Mouse (Mus musculus) megakaryocyte, adult 5-6 weeks (primary cell): ENCODE results near the gene Atrnl1. TPM values are rescaled to one million over a fixed set of nuclear protein-coding genes. Genes with fewer than 3 reads are reported as not detected.
A peak's percentile ranks its signal among the peaks of the same experiment; 100 is the strongest.

ENCODE experiments used
- ATAC-seq: 2 replicates; pipeline ENCODE4 v1.8.0; 2016; ENCODE audit warnings: mild to moderate bottlenecking, inconsistent platforms; ENCODE audit not compliant: poor library complexity, severe bottlenecking
- total RNA-seq, 2 experiments: library from RNA; stranded (forward) in 1 of 2; stranded (reverse) in 1 of 2; fragments of 153-499, 151-499 nt in 1 of 2; fragments of 221-1000, 200-1000 nt in 1 of 2; gene quantifications; 2 replicates each; pipeline versions ENCODE4 v1.2.3 to v1.2.4; 2015 to 2017

Gene Atrnl1
- total RNA-seq, 2 experiments from 2014 or later: 29.6 to 39.2 TPM

- no peak for ATAC-seq
Measured at GRCm38 (mm10) chr19:57958726-57959125, 347.9 kb downstream of the Atrnl1 start.

DNA sequence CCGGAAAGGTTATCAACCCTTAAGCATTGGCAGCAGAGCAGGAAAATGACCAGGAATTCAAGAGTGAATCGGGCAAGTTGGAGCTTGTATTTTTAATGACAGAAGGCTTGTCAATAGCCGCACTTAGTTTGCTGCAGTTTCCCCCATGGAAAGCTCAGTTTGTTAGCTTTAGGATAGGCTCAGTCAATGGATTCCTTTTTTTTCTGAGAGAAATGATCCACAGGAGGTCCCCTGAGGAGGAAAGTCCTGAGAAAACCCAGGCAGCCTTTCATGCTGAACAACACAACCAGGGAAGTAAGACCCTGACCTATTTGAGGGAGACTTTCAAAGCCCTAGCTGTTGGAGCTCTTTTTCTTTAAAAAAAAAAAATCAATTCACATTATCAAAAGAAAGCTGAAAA lies 350.5 kb downstream of the Atrnl1 start:
- no peak for ATAC-seq

DNA sequence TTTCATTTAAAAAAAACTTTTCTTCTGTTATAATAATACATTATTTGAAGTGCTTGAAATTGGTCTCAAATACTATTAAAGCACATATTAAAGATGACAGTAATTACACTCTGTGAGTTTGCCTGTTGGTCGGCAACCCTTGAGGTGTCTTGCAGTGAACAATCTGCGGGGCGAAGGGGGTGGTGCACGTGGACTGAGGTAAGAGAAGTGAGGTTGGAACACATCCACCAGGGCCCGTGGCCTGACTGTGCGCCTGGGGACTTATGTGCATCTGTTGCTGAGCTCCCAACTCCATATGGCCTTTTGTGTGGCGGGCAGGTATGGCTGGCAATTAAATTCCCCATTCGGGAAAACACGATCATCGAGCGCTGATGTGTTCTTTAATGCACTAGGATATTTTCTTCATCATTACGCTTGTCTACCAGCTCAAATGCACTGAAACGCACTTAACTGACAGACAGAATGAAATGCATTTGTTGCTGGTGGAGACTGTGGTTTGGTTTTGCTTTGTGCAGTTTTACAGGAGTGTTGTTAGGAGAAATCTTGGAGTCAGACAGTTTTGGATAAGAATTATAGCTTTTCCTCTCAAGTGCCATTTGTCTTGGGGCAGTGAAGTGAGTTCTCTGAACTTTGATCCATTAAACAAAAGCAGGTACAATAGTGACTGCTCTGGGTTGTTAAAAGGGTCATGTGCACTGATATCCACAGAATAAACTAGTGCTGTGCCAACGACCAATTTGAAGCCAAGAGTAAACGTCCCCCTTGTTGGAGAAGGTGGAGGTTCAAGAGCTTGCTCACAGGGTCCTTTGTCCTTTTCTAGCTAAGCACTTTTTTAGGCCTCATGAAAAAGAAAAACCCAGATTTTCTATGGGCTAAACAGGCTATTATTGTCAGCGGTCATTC lies 351.2 kb downstream of the Atrnl1 start:
- ATAC-seq: no peak

GRCm38 (mm10) chr19:57963874-57964273 lies 353.0 kb downstream of the Atrnl1 start:
- no peak for ATAC-seq

DNA sequence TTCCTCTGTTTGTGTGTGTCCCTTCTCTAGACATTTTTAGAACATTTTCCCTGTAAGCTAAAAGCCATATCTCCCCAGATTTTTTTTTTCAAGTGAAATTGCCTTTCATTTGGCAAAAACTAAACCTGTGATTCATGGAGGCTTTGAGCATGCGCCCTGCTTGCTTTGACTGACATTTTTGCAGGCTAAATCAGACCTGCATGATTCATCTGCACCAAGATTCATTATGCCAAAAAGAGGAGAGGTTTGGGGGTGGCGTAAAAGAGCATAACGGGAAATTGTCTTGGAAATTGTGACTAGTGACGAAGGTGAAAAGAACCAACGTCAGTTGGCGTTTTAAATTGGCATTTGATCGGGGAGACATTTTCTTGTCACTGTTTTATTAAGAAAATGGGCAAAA lies 358.9 kb downstream of the Atrnl1 start:
- no peak for ATAC-seq

- no peak for ATAC-seq
Measured at GRCm38 (mm10) chr19:57970342-57970895, 359.6 kb downstream of the Atrnl1 start.

GRCm38 (mm10) chr19:57975201-57975600 lies 364.4 kb downstream of the Atrnl1 start:
- ATAC-seq: no peak

- no peak for ATAC-seq
Measured at GRCm38 (mm10) chr19:57985918-57986900, 375.4 kb downstream of the Atrnl1 start.

- no peak for ATAC-seq
Measured at GRCm38 (mm10) chr19:57987696-57988393, 377.0 kb downstream of the Atrnl1 start.

- no peak for ATAC-seq
Measured at GRCm38 (mm10) chr19:57988559-57989093, 377.8 kb downstream of the Atrnl1 start.

DNA sequence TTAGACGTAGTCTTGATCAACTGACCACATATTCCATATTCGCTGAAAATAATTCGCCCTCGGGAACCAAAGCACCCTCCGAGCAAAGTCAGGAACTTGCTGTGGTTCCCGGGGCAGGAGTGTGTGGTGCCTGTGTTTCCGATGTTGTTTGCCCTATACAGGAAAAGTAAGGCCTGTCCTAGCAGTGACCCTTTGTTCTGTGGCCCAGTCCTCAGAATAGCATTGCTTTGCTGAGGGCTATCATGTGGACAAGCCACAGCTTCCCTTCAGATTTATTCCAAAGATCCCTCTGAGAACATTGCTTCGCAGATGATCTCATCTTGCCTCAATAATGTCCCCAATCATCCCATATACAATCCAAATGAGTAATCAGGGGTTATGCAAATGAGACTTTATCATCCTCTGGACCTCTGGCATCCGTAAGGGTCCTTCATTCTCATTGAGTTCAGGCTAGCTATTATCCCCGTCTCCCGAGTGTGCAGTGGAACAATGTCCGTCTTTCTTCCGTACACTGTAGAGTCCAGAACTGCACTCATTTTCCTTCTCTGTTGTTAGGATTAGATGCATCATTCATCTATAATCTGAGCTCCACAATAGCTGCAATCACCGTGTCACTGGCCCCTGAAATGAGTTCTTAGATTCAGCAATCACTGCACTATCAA lies 380.4 kb downstream of the Atrnl1 start:
- no peak for ATAC-seq

DNA sequence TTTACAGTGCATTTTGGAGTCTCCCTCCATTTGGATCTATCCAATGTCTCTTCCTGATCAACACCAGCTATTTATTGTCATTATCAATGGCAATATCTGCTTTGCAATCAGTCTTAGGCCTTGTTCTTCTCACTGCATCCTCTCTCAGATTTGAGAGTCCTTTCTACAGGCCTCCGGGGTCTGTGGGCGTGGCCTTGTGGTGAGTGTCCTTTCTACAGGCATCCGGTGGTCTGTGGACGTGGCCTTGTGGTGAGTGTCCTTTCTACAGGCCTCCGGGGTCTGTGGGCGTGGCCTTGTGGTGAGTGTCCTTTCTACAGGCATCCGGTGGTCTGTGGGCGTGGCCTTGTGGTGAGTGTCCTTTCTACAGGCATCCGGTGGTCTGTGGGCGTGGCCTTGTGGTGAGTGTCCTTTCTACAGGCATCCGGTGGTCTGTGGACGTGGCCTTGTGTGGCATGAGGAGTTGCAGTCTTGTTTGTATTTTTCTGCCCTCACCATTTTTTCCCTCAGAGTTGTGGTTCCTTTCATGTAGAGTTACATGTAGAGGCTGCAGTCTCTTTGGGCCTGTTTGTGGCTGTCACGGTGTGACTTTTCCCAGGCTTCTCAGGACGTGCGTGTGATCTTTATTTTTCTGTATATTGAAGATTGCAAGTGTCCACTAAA lies 383.5 kb downstream of the Atrnl1 start:
- peak; percentile 67 for ATAC-seq

DNA sequence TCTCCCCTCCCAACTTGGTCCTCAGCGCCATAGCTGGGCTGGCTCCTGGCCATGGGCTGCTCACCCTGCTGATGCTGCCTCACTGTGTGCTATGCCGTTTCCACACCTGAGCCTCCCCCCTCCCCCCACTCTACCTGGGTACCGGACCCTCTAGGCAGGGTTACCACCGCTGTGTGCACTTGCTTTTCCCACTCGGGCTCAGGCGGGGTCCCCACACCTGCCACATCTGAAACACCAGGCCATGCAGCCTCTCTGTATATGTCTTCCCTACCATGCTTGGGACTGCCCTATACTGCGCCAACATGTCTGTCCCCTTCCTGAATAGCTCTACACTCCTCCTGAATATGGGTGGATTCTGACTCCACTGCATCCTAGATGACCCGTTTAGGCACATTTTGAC lies 384.2 kb downstream of the Atrnl1 start:
- no peak for ATAC-seq

GRCm38 (mm10) chr19:57997961-57998360 lies 387.1 kb downstream of the Atrnl1 start:
- no peak for ATAC-seq

GRCm38 (mm10) chr19:58011636-58012035 lies 400.8 kb downstream of the Atrnl1 start:
- ATAC-seq: no peak

GRCm38 (mm10) chr19:58015741-58016140 lies 404.9 kb downstream of the Atrnl1 start:
- no peak for ATAC-seq

GRCm38 (mm10) chr19:58016561-58017453 lies 406.0 kb downstream of the Atrnl1 start:
- ATAC-seq: no peak

- ATAC-seq: no peak
Measured at GRCm38 (mm10) chr19:58017468-58017867, 406.6 kb downstream of the Atrnl1 start.
